Mouse (Mus musculus) thymus, postnatal 10 days (tissue): ENCODE results near the gene Jpt2.
"Not testable (repeated sequence)": the region's sequence is repeated elsewhere in the genome, so short reads cannot be mapped to it uniquely, and the experiment has no call there.

ENCODE experiments used
- DNase-seq, 2 experiments: peaks; one replicate each; pipeline ENCODE4 v3.0.0; 2021; ENCODE audit warnings: low spot score in 2 of 2

Jpt2 gene

GRCm38 (mm10) chr17:24960135-24960851, at the start of gene Jpt2:
Jpt2 (minus strand) TSS chr17:24960689.
- DNase-seq = peak; percentile 95

- DNase-seq = no peak
Measured at GRCm38 (mm10) chr17:25007480-25007879, 47.0 kb upstream of the Jpt2 start.

GRCm38 (mm10) chr17:25005102-25005501, 44.6 kb upstream of the Jpt2 start:
- no peak for DNase-seq

- DNase-seq = no peak
Measured at GRCm38 (mm10) chr17:24994721-24995120, 34.2 kb upstream of the Jpt2 start.

- no peak for DNase-seq
Measured at GRCm38 (mm10) chr17:24987221-24987620, 26.7 kb upstream of the Jpt2 start.

- no peak for DNase-seq
Measured at GRCm38 (mm10) chr17:24960852-24961715, 595 bp upstream of the Jpt2 start.

GRCm38 (mm10) chr17:24959371-24959770, 1.1 kb downstream of the Jpt2 start:
- no peak for DNase-seq

GRCm38 (mm10) chr17:24953291-24953690, 7.2 kb downstream of the Jpt2 start:
- DNase-seq = no peak

- no peak for DNase-seq
Measured at GRCm38 (mm10) chr17:24950671-24951070, 9.8 kb downstream of the Jpt2 start.

GRCm38 (mm10) chr17:24948204-24948603, 12.3 kb downstream of the Jpt2 start:
- DNase-seq = no peak

- not testable (repeated sequence) for DNase-seq
Measured at GRCm38 (mm10) chr17:24943589-24943988, 16.9 kb downstream of the Jpt2 start.

- DNase-seq = no peak
Measured at GRCm38 (mm10) chr17:24943036-24943435, 17.5 kb downstream of the Jpt2 start.

GRCm38 (mm10) chr17:24942453-24942852, 18.0 kb downstream of the Jpt2 start:
- peak in 1 of 2 experiments; percentile 22 for DNase-seq

GRCm38 (mm10) chr17:24937266-24937665, 23.2 kb downstream of the Jpt2 start:
- DNase-seq = no peak

GRCm38 (mm10) chr17:24936259-24937237, 23.9 kb downstream of the Jpt2 start, which contains the start of gene Mapk8ip3:
Mapk8ip3 (minus strand) TSS chr17:24936977.
- DNase-seq = peak; percentile 91 to 95

GRCm38 (mm10) chr17:24935666-24936065, 24.8 kb downstream of the Jpt2 start:
- DNase-seq = no peak

- DNase-seq = no peak
Measured at GRCm38 (mm10) chr17:24934926-24935325, 25.6 kb downstream of the Jpt2 start.

- no peak for DNase-seq
Measured at GRCm38 (mm10) chr17:24933163-24933562, 27.3 kb downstream of the Jpt2 start.

- DNase-seq = no peak
Measured at GRCm38 (mm10) chr17:24932431-24932830, 28.1 kb downstream of the Jpt2 start.

- no peak for DNase-seq
Measured at GRCm38 (mm10) chr17:24929506-24929905, 31.0 kb downstream of the Jpt2 start.

GRCm38 (mm10) chr17:24923246-24923645, 37.2 kb downstream of the Jpt2 start:
- DNase-seq = no peak

- DNase-seq = no peak
Measured at GRCm38 (mm10) chr17:24913984-24914383, 46.5 kb downstream of the Jpt2 start.
